Mouse (Mus musculus) cortical plate, adult 2 months (tissue): ENCODE results near the gene Sde2.
A peak's percentile ranks its signal among the peaks of the same experiment; 100 is the strongest.

Experiments
- CTCF ChIP-seq: fragments of 200-500 bp; IDR thresholded peaks from 2 replicates; pipeline ENCODE4 v1.5.1; 2011; ENCODE audit warnings: mild to moderate bottlenecking, control low read depth, low read length; ENCODE audit not compliant: insufficient read depth; ENCODE audit errors: extremely low read depth
- POLR2A ChIP-seq: fragments of 200-500 bp; IDR thresholded peaks from 2 replicates; pipeline ENCODE4 v1.6.1; 2011; ENCODE audit warnings: mild to moderate bottlenecking, low read length, control low read depth; ENCODE audit not compliant: insufficient read depth; ENCODE audit errors: extremely low read depth

GRCm38 (mm10) chr1:180901107-180901506 is 50.2 kb downstream of the Sde2 start:
- TF ChIP-seq POLR2A (no peak), CTCF (peak; percentile 48; the same call in 1 of the 2 replicates)
